Mouse (Mus musculus) yolk sac, embryonic 10.5 days (tissue): ENCODE measurements around the gene Ubr3.
"Not testable (repeated sequence)": the region's sequence is repeated elsewhere in the genome, so short reads cannot be mapped to it uniquely, and the experiment has no call there.

ENCODE experiments used
- DNase-seq: peaks from one replicate; pipeline ENCODE4 v3.0.0-alpha.2; 2017; ENCODE audit warnings: low spot score

Gene Ubr3

DNA sequence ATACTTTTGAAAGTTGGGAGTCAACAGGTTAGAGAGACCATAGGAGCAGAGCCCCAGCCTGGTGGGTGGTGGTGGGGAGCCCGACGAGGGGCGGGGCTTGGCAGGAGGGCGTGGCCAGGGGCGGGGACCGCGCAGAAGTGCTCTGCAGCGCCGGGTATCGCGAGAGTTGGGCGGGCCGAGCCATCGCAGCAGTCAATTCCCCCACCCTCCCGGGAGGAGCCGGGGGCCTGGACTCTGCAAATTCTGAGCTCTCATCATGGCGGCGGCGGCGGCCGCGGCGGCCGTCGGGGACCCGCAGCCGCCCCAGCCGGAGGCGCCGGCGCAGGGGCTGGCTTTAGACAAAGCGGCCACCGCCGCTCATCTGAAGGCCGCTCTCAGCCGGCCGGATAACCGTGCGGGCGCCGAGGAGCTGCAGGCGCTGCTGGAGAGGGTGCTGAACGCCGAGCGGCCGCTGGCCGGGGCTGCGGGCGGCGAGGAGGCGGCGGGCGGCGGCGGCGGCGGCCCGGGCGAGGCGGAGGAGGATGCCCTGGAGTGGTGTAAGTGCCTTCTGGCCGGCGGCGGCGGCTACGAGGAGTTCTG is at the start of gene Ubr3:
Gene Ubr3 (plus strand): TSS at position 208 of the 579 bp plus-strand sequence.
- peak; percentile 96 for DNase-seq

DNA sequence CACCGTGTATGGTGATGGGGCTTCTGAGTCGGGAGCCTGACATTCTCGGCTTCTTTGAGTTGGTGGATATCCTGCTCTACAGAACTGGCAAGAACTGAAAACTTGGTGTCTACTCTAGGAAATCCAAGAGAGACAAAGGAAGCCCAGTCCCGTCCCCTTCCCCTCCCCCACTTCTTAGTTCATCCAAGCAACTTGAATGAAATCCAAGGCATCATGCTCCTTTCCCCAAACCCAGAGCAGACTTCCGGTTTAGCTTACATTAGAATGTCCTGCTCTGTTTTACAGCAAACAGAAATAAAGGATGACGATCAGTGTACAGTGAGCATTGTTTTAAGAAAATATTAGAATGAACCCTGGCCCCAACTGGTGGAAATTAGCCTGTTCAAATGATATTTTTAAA is 47.8 kb upstream of the Ubr3 start:
- no peak for DNase-seq

DNA sequence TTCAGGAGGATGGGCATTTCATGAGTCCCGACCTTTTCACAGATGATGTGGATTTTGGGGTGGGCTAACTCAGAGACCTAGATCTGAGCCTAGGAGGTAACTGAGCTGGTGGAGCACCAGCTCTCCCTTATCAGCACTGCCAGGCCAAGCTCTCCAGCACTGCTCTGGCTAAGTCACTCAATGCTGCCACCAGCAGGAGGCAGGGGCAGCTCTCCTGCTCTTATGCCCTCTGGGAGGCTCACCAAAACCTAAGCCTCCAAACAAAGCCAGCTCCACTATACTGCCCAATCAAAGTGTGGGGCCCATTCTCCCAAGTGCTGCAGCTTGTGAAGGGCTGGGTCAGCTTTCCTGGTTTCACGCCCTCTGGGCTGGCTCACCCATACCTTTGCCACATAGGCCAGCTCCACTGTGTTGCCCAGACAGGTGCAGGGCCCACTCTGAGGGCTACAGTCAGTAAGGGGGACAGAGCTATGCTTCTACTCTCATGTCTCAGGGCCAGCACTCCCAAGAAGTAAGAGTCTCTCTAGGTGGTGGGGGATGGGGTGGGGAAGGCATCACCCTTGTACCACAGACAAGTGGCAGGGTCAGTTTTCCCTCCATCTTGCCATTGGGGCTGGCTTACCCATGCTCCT is 45.5 kb upstream of the Ubr3 start:
- DNase-seq, result no peak

DNA sequence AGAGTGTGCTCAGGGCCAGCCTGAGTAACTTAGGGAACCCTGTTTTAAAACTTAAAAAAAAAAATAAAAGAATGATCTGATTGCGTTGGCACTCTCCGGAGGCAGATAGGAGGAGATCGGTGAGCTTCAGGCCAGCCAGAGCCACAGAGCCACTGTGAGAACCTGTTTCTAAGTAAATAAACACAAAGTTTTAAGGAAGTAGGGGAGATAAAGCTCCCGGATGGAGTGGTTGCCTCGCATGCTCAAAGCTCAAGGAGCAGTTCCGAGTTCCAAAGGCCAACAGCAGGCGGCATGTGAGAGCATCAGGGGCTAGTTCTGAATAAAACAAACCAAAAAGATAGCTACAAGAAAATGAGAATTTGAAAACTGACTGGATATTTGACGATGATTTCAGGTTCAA is 40.7 kb upstream of the Ubr3 start:
- DNase-seq, result peak; percentile 45

DNA sequence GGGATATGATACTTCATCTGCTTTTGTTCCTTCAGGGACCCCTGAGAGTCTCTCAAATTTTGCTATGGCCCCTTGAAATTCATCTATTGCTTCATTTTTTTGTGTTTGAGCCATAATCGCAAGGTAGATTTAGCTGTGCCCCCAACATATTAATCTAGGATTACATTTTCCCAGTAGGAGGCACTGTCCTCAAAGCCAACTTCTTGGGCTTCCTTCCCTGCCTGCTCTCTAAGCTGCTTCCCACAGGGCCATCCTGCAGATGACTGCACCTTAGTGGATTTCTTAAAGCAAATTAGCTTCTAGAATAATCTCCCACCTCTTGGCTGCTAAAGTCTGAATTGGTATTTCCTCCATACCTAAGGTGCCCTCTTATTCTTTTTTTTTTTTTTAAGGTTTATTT is 39.2 kb upstream of the Ubr3 start:
- no peak for DNase-seq

DNA sequence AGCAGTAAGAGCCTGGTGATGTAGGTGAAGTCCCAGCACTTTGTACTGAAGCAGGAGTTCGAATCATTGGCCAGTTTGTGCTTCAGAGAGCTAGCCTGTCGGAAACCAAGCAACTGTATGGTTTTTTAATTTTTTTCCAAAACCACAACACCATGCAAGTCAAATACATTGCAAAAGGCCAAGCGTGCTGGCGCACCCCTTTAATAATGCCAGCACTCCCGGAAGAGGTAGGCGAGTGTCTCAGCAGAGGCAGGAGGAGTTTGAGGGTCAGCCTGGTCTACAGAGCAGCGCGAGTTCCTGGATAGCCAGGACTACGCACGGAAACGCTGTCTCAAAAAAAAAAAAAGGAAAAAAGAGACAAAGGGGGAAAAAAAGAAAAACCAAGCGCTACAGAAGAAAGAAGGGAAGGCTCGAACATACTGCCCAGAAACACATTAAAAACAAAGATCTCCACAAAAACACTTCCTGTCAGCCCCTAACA is 36.0 kb upstream of the Ubr3 start:
- peak; percentile 14 for DNase-seq

DNA sequence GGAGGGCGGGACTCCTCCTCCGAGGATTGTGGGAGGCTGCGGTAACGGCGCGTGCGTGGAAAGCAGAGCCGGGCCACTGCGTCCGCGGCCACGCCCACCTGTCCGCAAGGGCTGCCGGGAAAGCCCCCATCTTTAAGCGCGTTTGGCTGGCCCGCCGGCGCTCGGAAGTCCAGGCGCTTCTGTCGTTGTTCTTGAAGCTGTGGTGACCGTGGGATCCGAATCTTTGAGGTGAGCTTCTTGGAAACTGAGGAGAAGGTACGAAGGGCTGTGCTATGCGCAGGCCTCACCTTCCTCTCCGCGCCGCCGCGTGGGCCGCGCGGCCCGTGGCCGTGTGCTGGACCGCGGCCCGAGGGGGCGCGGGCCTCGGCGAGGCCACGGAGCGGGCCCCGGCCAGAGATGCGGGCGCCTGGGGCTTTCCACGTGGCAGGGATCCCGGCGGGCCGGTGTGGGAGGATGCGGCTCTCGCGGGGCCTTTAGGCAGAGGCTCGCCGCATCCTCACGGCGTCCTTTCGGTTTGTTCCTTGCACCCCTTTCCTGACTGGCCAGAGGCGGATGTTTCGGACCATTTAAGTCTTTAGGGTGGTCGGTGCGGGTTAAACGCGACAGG is 35.5 kb upstream of the Ubr3 start, which contains the start of gene Ssb:
Gene Ssb (plus strand): TSS at position 78 of the 607 bp plus-strand sequence.
- peak; percentile 90 for DNase-seq

DNA sequence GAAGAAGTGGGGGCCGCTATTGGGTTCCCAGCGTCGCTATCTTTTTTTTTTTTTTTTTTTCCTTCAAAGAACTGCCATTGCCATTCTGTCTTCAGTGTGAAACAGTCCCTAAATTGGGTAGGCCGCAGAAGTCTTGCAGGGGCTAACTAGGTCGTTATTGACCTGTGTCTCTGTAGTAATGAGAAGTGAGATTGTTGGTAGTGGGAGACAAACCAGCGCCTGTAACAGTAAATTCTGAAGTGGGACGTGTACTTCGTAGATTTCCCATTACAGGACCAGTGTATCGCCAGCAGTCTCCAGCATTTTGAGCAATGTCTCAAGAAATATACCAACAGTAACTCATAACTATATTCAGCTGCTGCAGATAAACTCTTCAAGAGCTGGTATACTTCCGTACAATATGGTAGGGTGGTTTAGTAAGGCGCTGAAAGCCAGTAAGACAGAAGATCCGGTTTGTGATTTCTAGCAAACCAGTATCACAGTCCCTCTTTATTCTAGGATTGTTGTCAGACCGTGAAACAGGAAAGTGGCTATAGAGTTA is 34.9 kb upstream of the Ubr3 start:
- DNase-seq, result no peak

DNA sequence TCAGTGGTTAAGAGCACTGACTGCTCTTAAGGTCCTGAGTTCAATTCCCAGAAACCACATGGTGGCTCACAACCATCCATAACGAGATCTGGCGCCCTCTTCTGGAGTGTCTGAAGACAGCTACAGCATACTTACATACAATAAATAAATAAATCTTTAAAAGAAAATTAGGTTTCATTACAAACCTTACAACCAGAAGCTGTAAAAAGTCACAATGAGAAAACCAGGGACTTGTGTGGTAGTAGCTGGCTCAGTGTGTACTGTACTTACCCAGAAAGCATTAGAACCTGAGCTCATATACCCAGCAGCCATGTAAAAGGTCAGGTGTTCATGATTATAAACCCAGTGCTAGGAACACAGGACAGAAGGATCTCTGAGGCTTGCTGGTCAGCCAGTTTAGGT is 13.1 kb upstream of the Ubr3 start:
- DNase-seq, result no peak

DNA sequence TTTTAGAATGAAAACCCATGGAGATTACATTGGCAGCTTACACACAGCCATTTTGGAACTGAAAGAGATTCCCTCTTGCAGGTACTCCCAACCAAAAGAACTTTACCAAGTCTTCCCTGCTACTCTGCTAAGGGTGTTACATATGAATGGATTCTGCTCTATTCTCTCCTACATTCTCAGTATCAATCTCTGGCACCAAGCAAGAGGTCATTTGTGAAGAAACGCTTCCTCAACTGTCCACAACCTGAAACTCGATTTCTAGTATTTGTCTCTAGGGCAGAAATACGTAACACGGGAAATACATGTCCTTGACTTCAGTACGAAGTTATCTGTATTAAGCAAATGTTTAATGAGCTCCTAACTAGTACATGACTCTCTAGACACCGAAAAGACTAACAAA is 12.5 kb upstream of the Ubr3 start:
- DNase-seq, result no peak

DNA sequence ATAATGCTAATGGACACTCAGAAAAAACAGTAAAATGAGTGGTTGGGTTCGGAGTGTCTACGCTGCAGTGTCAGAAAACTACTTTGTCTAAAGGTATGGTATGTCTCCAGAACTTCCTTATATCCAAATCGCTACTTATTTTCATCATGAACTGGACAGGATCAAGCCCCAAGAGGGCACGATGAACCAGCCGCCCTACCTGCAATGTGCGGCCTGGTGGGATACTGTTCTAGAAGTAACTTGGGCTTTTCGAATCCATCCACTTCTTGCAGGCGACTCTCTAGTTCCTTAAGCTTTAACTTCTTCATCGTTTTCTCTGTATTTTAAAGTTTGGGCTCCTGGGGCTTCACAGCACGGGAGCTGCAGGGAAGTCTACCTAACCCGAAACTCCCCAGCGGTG is 12.0 kb upstream of the Ubr3 start:
- no peak for DNase-seq

DNA sequence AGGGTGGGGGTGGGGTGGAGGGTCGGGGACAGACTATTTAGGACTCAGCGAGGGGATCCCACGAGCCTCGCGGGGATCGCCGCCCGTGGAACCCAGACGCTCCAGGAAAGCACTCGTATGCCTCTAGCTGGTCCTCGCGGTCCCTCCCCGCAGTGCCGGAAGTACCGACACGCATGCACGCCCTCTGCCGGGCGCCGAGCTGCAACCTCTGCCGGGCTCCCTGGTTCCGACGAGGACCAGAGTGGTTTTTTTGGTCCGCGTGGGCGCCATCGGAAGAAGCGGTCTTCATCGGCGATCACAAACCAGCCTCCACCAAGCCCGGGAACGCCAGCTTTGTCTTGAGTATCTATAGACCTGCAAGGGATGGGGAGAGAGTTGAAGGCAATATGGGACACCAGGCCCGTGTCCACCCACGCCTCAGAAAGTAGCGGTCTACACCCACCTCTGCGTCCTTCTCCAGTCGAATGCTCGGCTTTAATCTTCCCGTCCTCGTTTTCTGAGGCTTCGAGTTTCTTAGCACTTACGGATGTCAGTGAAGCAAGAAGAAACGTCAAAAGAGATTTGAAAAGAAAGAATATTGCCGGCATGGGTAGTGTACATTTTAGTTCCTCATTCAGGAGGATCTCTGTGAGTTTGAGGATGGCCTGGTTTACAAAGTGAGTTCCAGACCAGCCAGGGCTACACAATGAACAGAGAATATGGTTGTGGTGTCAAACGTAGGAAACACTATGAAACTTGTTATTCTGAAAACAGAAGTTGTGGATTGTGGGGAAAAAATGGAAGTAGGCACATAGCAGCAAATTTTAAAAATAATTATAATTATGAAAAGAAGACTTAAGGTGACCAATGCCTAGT is 11.4 kb upstream of the Ubr3 start, which contains the start of gene Mettl5:
Gene Mettl5 (minus strand): TSS at position 165 of the 855 bp plus-strand sequence.
- DNase-seq, result peak; percentile 83

DNA sequence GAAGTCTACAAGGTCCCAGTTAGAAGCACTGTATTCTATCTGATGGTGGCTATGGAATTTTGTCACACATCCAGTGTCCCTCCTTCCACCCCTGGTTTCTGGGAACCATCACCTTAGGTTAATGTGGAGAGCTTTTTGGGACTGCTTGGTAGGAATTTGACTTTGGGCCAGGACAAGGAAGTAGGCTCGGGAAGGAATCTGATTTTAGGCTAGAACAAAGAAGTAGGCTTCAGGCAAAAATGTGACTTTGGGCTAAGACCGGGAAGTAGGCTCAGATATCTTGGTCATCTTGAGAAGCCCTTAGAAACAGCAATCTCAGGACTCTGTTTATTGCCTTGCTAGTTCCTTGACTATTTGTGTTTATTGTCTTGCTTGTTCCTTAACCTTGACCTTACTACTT is 8.1 kb upstream of the Ubr3 start:
- DNase-seq, result no peak

DNA sequence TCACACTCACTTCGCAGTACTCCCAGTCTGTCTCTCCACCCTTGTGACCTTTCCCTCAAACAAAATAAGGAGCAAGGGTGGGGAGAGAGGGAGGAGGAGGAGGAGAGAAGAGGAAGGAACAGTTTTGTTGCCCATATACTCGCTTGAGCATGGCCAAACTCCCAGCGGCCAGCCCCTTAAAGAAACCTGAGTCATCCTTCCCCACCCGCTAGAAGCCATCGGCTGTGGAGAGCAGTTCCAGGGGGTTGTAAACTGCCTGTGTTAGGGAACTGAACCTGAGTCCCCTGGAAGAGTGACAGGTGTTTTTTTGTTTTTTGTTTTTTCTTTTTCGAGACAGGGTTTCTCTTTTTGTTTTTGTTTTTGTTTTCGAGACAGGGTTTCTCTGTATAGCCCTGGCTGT is 6.2 kb upstream of the Ubr3 start:
- no peak for DNase-seq

DNA sequence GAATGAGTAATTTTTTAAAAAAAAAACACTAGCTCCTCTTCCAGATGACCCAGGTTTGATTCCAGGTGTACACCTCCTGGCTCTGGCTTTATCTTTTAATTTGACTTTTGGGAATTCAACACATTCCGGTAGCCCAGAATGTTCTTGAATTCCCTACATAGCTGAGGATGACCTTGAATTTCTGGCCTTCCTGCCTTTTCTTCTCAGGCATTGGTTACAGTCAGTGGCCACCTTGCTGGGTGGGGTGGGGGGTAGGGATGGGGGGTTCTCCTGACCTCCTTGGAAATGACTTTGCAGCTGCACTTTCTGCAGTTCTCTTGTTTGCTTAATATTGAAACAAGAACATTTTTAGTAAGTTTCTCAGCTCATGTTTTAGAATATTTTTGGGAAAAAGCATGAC is 3.9 kb upstream of the Ubr3 start:
- DNase-seq, result no peak

DNA sequence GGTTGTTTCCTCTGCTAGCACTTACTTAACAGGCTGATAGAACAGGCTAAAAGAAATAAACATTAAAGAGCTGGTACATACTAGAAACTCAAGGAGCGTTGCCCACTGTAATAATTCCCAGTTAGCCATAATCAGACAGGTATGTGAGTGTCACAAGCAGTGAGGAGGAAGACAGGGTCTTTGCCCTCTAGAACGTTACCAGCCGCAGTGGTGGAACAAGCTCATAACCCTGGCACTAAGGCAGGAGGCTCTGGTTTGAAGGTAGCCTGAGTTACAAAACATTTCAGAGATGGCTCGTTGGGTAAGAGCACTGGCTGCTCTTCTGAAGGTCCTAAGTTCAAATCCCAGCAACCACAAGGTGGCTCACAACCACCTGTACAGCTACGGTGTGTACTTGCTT is 3.2 kb upstream of the Ubr3 start:
- DNase-seq, result no peak

DNA sequence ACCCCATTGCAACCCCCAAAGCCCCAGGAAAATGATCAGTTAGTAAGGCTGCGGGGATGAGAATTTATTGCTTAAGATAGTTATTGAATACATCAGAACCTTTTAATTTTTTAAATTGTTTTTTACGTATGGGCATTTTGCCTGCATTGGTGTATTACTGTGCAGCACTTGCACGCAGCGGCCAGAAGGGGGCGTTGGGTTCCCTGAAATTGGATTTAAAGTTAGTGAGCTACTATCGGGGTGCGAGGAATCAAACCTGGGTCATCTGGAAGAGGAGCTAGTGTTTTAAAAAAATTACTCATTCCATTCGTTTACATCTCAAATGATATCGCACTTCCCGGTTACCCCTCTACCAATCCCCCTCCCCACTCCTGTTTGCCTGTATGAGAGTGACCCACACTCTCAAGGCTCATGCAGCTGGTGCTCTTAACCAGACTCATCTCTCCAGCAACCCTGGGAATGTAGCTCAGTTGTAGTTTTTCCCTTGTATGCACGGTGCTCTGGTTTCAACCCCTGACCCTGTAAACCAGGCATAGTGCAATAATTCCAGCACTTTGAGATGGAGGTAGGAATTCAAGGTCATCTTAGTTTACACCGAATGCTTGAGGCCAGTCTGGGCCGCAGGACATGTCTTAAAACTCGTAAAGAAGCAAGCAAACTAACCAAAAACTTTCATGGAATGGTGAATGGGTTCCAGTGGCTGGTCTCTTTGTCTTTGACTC is 1.4 kb upstream of the Ubr3 start:
- DNase-seq, result no peak

DNA sequence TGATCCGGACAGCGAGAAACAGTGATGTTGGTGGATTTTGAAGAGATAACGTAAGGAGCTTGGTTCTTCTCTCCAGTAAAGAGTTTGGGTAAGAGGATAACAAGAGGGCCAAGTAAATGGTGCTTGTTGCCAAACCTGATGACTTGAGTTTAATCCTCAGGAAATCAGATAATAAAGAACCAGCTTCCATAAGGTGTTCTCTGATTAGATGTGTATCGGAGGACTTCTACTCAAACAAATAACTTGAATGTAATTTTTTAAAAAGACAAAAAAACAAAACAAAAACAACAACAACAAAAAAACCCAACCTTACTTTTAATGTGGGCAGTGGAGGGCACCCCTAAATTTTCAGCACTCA is 843 bp upstream of the Ubr3 start:
- no peak for DNase-seq

DNA sequence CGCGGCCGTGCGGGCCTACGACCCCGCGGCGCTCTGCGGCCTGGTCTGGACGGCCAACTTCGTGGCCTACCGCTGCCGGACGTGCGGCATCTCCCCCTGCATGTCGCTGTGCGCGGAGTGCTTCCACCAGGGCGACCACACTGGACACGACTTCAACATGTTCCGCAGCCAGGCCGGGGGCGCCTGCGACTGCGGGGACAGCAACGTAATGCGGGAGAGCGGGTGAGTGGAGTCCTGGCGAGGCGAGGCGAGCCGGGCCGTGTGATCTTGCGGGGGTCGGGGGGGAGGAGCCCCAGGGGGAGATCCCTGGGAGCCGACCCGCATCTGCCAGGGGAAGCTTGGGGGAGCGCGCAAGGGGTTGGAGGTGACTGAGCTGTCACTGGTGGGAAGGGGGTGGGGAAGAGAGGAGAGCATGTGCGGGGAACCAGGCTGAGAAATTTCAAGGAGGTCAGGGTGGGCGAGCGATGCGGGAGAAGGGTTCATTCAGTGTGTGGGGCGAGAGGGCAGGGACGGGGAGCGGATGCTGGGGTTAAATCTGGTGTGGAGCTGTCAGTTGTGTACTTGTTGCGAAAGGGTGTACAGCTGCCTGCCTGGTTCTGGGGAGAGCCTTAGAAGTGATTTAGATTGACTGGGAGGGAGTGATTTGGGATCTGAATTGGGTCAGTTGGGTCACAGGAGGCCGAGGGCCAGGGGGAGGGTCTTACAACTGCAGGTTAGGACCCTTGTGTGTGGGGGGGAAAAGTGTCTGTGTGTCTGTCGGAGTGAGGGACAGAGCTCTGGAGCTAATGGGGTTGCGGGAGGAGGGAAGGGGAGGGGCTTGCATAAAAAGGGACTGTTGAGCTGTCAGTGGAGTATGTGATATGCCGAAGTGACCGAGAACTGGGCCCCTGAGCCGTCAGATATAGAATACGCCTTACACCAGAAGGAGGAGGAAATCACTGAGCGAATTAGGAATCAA is 851 bp downstream of the Ubr3 start:
- DNase-seq, result peak; percentile 67

DNA sequence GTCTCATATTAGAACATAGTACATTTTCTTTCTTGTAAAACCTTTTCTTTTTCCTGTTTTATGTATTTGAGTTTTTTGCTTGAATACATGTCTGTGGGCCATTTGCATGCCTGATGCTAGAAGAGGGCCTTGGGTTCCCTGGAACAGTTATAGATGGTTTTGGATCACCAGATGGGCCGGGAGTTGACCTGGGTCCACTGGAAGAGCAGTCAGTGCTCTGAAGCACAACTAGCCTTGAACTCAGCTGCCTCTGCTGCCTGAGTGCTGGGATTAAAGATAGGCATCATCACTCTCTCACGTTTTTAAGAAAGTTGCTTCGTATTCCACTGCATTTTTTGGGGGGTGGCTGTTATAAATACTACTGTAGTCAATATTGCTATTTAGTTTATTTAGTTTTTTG is 6.5 kb downstream of the Ubr3 start:
- no peak for DNase-seq

DNA sequence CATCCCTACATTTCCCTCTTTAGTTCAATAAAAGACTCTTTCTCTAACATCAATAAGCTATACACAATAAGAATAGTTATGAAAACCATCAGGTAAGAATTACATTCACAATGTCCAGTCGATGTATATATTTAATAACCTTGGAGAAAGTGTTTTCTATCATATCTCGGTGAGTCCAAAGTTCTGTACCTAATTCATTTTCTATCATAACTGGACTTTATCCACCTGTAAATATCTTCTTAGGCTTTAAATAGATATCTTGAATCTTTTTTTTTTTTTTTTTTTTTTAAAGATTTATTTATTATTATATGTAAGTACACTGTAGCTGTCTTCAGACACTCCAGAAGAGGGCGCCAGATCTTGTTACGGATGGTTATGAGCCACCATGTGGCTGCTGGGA is 10.3 kb downstream of the Ubr3 start:
- DNase-seq, result not testable (repeated sequence)
